Mouse (Mus musculus) cerebellum, adult 2 months (tissue): ENCODE measurements at regions not wholly inside any gene's neighbourhood (a gene's known extent, or its start where the extent isn't known, plus 50 kb on each side); places are given as distances from the start of the nearest gene placed in this dataset.

ENCODE experiments used
- CTCF ChIP-seq: fragments of 200-500 bp; IDR thresholded peaks from 2 replicates; pipeline ENCODE4 v1.5.1; 2011; ENCODE audit warnings: low read depth, mild to moderate bottlenecking, control low read depth, low read length, moderate library complexity, borderline replicate concordance; ENCODE audit not compliant: insufficient read depth
- POLR2A ChIP-seq: fragments of 200-500 bp; IDR thresholded peaks from 2 replicates; pipeline ENCODE4 v1.6.1; 2011; ENCODE audit warnings: low read length, control low read depth, borderline replicate concordance; ENCODE audit not compliant: insufficient read depth

GRCm38 (mm10) chr13:31472804-31473203, 83.1 kb upstream of the Foxq1 start:
- TF ChIP-seq CTCF (no peak), POLR2A (no peak)
